Mouse (Mus musculus) hindlimb bud, embryonic 11.5 days (tissue): Measurements from ENCODE around the gene Gtf2i.

Experiments used
- DNase-seq: peaks from one replicate; pipeline ENCODE4 v3.0.0-alpha.2; 2012; ENCODE audit warnings: low read depth, low spot score; ENCODE audit errors: extremely low spot score

Gene Gtf2i

GRCm38 (mm10) chr5:134279371-134279770 is 35.2 kb downstream of the Gtf2i start:
- DNase-seq: no peak

DNA sequence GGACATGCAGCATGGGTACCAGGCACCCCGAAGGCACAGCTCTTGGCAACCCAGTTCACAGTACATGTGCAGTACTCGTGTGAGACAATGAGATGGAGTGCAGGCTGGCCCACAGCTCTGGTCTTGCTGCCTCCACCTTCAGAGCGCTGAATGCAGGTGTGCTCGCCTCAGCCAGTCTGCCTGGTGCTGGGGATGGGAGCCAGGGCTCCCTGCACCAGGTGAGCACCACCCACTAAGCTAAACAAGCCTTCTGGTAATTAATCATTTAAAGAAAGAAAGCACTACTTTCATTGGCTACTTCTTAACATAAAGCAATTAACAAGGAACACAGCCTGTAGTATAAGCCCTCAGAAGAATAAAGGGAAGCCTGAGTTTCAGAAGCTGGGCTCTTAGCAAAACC is 37.5 kb downstream of the Gtf2i start:
- no peak for DNase-seq

GRCm38 (mm10) chr5:134275556-134275955 is 39.0 kb downstream of the Gtf2i start:
- DNase-seq: no peak

DNA sequence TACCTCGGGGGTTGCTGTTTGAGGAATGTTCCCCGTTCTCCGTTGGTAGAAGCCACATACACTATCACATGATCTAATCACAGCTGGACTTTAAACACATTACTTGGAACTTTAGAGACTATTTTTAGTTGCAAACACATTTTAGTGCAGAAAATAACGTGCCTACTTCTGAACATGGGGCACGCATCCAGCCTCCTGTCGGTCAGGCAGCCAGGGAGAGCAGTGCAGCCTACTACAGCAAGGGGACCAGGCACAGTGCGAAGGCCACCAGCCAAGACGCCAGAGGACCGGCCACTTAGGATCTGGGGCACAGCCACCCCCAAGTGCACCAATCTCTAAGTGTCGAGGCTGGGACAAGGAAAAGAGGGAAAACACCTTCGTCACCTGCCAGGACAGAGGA is 39.5 kb downstream of the Gtf2i start:
- no peak for DNase-seq

DNA sequence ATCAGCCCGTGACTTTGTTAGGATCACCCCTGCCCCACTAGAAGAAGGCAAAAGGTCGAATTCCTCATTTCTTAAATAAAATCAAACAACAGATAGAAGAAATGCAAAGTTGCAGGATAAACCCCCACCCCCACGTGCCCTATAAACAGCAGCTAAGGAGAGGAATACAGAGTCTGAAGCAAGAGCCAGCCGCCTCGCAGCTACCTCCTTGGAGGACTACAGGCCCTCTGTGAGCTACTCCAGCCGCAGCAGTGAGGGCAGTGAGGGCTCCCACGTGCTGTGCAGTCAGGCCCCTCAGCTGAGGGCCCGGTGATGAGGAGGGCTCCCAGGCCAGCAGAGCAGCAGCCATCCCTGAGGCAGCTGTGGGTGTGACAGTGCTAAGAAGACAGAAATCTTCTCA is 40.8 kb downstream of the Gtf2i start:
- no peak for DNase-seq

DNA sequence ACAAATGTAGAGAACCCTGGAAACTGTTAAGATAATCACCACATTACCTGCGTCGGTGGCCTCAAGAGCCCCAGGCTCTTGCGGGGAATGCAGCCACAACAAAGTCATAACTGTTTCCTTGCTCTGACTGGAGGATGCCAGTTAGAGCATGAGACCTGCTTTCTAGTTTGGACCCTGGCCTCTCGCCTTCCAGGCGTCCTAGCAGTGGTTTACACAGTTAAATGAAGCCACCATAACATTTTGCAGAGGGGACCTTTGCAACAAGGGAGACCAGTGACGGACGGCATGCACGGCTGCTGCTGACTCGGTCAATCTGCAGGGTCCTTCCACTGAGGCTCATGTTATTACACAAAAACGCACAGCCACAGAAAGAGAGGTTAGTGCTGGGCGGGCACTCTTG is 41.8 kb downstream of the Gtf2i start:
- DNase-seq: no peak

- no peak for DNase-seq
Measured at GRCm38 (mm10) chr5:134271421-134271820, 43.1 kb downstream of the Gtf2i start.

- DNase-seq: no peak
Measured at GRCm38 (mm10) chr5:134270566-134270965, 44.0 kb downstream of the Gtf2i start.

DNA sequence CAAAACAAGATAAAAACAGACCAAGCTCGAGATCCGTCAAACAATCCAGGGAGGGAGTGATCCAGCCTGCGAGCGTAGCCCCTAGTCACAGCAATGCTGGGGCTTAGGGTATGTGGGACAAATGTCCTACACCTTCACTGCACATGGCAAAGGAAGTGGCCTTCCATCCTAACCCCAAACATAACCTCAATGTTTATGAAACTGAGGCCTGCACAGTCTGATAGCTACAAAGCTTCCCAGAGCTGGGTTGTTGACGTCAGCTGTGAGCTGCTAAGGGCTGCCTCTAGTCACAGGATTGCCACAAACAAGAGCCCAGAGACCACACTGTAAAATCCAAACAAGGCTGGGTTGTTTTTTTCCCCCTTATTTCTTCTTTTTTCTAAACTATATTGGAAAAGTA is 44.8 kb downstream of the Gtf2i start:
- no peak for DNase-seq

GRCm38 (mm10) chr5:134268751-134269150 is 45.8 kb downstream of the Gtf2i start:
- DNase-seq: no peak

GRCm38 (mm10) chr5:134266404-134266803 is 48.2 kb downstream of the Gtf2i start:
- DNase-seq: no peak

DNA sequence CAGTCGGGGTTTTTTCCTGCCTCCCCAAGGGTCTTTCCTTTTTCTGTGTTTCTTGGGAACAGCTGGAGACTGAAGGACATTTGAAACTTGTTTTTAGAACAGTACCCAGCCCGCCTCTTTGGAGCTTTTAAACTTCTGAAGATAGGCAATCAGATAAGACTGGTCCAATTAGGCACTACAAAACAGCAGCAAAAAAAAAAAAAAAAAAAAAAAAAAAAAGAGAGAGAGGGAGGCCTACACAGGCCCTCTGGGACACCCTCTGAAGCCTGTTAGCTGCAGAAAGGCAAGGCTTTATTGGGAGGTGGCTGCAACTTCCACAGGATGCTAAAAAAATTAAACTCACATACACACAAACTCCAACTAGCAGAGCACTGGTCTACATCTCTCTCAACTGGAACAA is 48.7 kb downstream of the Gtf2i start:
- no peak for DNase-seq

GRCm38 (mm10) chr5:134260001-134260636 is 54.4 kb downstream of the Gtf2i start:
- DNase-seq: no peak

GRCm38 (mm10) chr5:134258934-134259333 is 55.6 kb downstream of the Gtf2i start:
- no peak for DNase-seq

GRCm38 (mm10) chr5:134258395-134258794 is 56.2 kb downstream of the Gtf2i start:
- no peak for DNase-seq

- no peak for DNase-seq
Measured at GRCm38 (mm10) chr5:134257349-134258031, 57.1 kb downstream of the Gtf2i start.

DNA sequence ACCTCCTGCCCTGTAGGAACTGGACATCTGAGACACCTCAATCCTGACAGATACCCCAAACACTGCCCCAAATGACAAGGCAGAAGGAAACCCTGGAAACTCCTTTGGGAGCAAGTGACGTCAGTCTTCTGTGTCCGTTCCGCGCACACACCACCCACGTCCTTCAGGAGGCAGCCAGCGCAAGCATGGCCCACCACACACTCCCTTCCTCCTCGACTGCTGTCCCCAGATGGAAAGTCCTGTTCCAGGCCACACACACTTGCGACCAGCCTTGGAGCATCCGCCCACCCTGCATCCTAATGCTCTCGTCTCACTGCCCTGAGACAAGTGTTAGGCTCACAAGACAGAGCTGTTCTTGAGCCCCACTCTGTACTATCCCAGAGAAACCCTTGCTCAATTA is 59.3 kb downstream of the Gtf2i start:
- no peak for DNase-seq

DNA sequence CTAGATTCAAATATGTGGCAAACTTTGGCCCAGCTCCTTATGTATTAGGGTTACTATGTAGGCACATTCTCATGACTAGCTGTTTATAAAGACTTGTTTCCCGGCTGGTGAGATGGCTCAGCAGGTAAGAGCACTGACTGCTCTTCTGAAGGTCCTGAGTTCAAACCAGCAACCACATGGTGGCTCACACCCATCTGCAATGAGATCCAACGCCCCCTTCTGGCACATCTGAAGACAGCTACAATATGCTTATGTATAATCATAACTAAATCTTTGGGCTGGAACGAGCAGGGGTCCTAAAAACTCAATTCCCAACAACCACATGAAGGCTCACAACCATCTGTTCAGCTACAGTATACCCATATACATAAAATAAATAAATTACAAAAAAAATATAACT is 60.8 kb downstream of the Gtf2i start:
- no peak for DNase-seq

- no peak for DNase-seq
Measured at GRCm38 (mm10) chr5:134251083-134251482, 63.5 kb downstream of the Gtf2i start.

- DNase-seq: no peak
Measured at GRCm38 (mm10) chr5:134250601-134251000, 64.0 kb downstream of the Gtf2i start.

- DNase-seq: no peak
Measured at GRCm38 (mm10) chr5:134249245-134249649, 65.3 kb downstream of the Gtf2i start.

DNA sequence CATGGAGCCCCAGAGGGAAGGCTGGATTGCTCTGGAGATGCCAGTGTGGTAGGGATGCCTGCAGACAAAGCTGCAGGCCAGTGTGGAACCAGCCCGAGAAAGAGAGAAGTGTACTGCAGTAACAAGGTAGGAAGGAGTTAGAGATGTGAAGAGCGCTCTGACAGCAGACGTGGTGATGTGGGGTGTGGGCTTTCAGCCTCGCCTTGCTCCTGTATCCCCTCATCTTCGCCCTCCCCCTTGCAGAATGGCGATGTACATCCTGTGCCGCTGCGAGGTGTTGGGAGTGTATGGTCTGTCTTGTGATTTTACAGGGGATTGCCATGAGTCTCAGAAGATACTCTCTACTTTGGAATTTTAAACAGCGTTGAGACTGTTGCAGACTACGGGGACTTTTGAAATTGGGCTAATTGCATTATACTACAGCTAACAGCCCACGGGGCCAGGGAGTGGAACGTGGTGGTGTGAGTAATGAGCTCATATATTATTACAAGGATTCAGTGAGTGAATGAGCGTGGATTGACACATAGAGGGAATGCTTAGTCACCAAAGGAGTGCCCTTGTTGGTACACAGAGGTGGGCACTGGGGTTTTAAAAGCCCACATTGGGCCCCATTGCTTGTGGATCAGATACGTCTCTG is 65.8 kb downstream of the Gtf2i start:
- DNase-seq: no peak
